Mouse (Mus musculus) spleen, adult 2 months (tissue): ENCODE results near the gene Pde4d.

Experiments used
- CTCF ChIP-seq: fragments of 200-500 bp; IDR thresholded peaks from 2 replicates; pipeline ENCODE4 v1.5.1; 2011; ENCODE audit warnings: mild to moderate bottlenecking, inconsistent platforms; ENCODE audit not compliant: insufficient read depth, insufficient read length, insufficient replicate concordance; ENCODE audit errors: extremely low read depth
- POLR2A ChIP-seq: fragments of 200-500 bp; IDR thresholded peaks from 2 replicates; pipeline ENCODE4 v1.6.1; 2011; ENCODE audit warnings: low read depth, low read length, inconsistent platforms

DNA sequence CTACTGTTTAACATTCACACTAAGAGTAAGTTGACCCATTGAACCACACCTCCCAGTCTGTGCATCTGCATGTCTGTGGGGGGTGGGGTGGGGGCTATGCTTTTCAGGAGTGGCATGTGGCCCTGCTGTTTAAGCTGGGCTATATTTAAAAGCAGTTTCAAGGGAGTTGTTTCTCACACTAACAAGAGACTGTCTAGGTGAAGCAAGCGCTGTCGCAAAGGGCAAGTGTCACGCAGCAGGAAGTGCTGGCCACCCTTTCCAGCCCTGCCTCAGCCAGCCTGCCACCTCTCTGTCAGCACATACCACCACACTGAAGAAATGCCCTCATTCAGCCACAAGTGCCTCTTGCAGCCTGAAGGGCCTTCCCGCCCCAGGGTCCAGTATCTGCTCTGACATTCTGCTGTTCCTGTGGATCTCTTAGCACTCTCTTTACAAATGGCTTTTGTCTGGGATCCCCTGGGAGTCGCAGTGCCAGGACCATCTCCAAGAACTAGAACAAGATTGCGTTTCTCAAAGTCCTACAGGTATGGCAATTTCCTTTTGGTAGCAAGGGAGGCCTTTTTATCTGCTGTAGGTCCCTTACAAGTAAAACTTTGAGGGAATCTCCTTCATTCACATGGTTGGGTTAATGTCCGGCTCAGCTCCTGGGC is 1182.8 kb downstream of the Pde4d start:
- TF ChIP-seq CTCF = no peak
- TF ChIP-seq POLR2A = no peak
